Mouse (Mus musculus) bone marrow macrophage, adult 2 months (primary cell): ENCODE data around the gene Olfr539.
"Not testable (repeated sequence)": the region's sequence is repeated elsewhere in the genome, so short reads cannot be mapped to it uniquely, and the experiment has no call there.

Experiments used
- CTCF ChIP-seq: IDR thresholded peaks from 2 replicates; pipeline ENCODE4 v1.5.1; 2012; ENCODE audit warnings: low read depth, mild to moderate bottlenecking, low read length, moderate library complexity
- POLR2A ChIP-seq: IDR thresholded peaks from 2 replicates; pipeline ENCODE4 v1.6.1; 2012; ENCODE audit warnings: mild to moderate bottlenecking, low read depth, low read length, borderline replicate concordance

- TF ChIP-seq POLR2A, CTCF: not testable (repeated sequence)
Observed at GRCm38 (mm10) chr7:140628670-140629069, 31.1 kb upstream of the Olfr539 start, which contains the start of gene Olfr61.
